Mouse (Mus musculus) embryonic facial prominence, embryonic 12.5 days (tissue): ENCODE measurements around the gene Prkar1b. TPM values are rescaled to one million over a fixed set of nuclear protein-coding genes. Genes with fewer than 3 reads are reported as not detected.

Experiments
- ATAC-seq: fragments of 200-750 bp; cut with Nextera tagmentation; 2 replicates; pipeline ENCODE4 v1.8.0; 2017; ENCODE audit not compliant: insufficient number of reproducible peaks, insufficient read depth, low FRiP score, low TSS enrichment
- H3K27ac ChIP-seq: fragments of 300-500 bp; sonication (generic); 2 replicates; pipeline ENCODE4 v1.5.1; 2016; ENCODE audit warnings: mild to moderate bottlenecking
- H3K27me3 ChIP-seq: fragments of 300-500 bp; sonication (generic); 2 replicates; pipeline ENCODE4 v1.6.1; 2016; ENCODE audit warnings: mild to moderate bottlenecking, moderate library complexity
- H3K36me3 ChIP-seq: fragments of 300-500 bp; sonication (generic); 2 replicates; pipeline ENCODE4 v1.6.1; 2016; ENCODE audit warnings: mild to moderate bottlenecking
- H3K4me1 ChIP-seq: fragments of 300-500 bp; sonication (generic); 2 replicates; pipeline ENCODE4 v1.6.1; 2016
- H3K4me2 ChIP-seq: fragments of 300-500 bp; sonication (generic); replicated peaks from 2 replicates; pipeline ENCODE4 v1.6.1; 2016; ENCODE audit warnings: mild to moderate bottlenecking, moderate library complexity
- H3K4me3 ChIP-seq: fragments of 300-500 bp; sonication (generic); 2 replicates; pipeline ENCODE4 v1.5.1; 2016; ENCODE audit warnings: mild to moderate bottlenecking
- H3K9ac ChIP-seq: fragments of 300-500 bp; sonication (generic); 2 replicates; pipeline ENCODE4 v1.6.1; 2016; ENCODE audit warnings: mild to moderate bottlenecking, moderate library complexity
- H3K9me3 ChIP-seq: fragments of 300-500 bp; sonication (generic); 2 replicates; pipeline ENCODE4 v1.6.1; 2016; ENCODE audit warnings: mild to moderate bottlenecking, moderate library complexity
- WGBS: fragments of 180-500 bp; shearing (Covaris S2); methylation state at CpG from one replicate; pipeline ENCODE4 v1.1.7; 2016; 5-methylcytosine and 5-hydroxymethylcytosine counted together
- polyA plus RNA-seq: library from polyadenylated mRNA; unstranded; fragments of >200 nt; fragmentation: Nextera tagmentation; extraction: Ambion mirVana; gene quantifications from 2 replicates; pipeline ENCODE4 v1.2.1, GENCODE M21; 2016

Prkar1b gene
- polyA plus RNA-seq, 1 experiment from 2014 or later = 26.2 TPM

- 77% methylated on average over 4 of the region's 4 CpGs for WGBS
- no peak for ATAC-seq
- Histone ChIP-seq H3K27ac (no peak overlapping the region), H3K9me3 (no peaks in the 10 kb centered on the region), H3K27me3 (no peaks in the 10 kb centered on the region), H3K9ac (no peak overlapping the region), H3K4me3 (no peak overlapping the region), H3K4me2 (no peak overlapping the region), H3K36me3 (no peaks in the 10 kb centered on the region), H3K4me1 (peaks cover 6% of the 10 kb centered on the region; the same call in 1 of the 2 replicates)
Measured at GRCm38 (mm10) chr5:139093534-139093933, 56.3 kb downstream of the Prkar1b start.

DNA sequence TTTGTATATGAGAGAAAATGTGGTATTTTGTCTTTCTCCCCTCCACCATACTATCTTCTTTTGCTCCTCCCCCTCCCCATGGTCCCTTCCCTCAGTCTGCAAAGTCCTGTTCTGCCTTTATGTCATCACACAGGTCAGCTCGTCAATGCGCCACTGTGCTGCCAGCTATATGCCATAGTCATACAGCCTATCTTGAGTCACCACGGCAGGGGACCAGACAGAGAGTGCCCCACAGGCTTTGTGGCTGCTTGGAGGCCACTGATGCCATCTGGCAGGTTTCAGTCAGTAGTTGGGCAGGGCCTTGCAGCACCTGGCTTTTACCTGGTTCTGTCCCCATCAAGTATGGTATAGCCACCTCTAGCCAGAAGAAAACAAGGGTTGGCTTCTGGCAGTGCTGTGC is 58.1 kb downstream of the Prkar1b start:
- no peaks in the 10 kb centered on the region for H3K9me3 ChIP-seq
- H3K4me1 ChIP-seq = peaks cover 6% of the 10 kb centered on the region; the same call in 1 of the 2 replicates
- H3K4me2 ChIP-seq = no peak overlapping the region
- H3K27ac ChIP-seq = no peak overlapping the region
- no peaks in the 10 kb centered on the region for H3K36me3 ChIP-seq
- WGBS = 87% methylated on average over 3 of the region's 3 CpGs
- H3K4me3 ChIP-seq = no peak overlapping the region
- no peak for ATAC-seq
- H3K27me3 ChIP-seq = no peaks in the 10 kb centered on the region
- H3K9ac ChIP-seq = no peak overlapping the region

- WGBS = 56% methylated on average over 1 of the region's 1 CpGs
- H3K9me3 ChIP-seq = no peaks in the 10 kb centered on the region
- no peak overlapping the region for H3K4me3 ChIP-seq
- H3K4me2 ChIP-seq = no peak overlapping the region
- no peaks in the 10 kb centered on the region for H3K27me3 ChIP-seq
- H3K4me1 ChIP-seq = peaks cover under 1% of the 10 kb centered on the region; the same call in 1 of the 2 replicates
- no peak overlapping the region for H3K27ac ChIP-seq
- no peaks in the 10 kb centered on the region for H3K36me3 ChIP-seq
- no peak for ATAC-seq
- no peak overlapping the region for H3K9ac ChIP-seq
Measured at GRCm38 (mm10) chr5:139090162-139090561, 59.6 kb downstream of the Prkar1b start.

GRCm38 (mm10) chr5:139088173-139088572 is 61.6 kb downstream of the Prkar1b start:
- no peak for ATAC-seq
- H3K27me3 ChIP-seq = no peaks in the 10 kb centered on the region
- 94% methylated on average over 5 of the region's 5 CpGs for WGBS
- H3K9ac ChIP-seq = no peak overlapping the region
- H3K27ac ChIP-seq = no peak overlapping the region
- no peak overlapping the region for H3K4me3 ChIP-seq
- H3K36me3 ChIP-seq = no peaks in the 10 kb centered on the region
- no peaks in the 10 kb centered on the region for H3K9me3 ChIP-seq
- no peak overlapping the region for H3K4me2 ChIP-seq
- no peaks in the 10 kb centered on the region for H3K4me1 ChIP-seq

GRCm38 (mm10) chr5:139084831-139085519 is 64.8 kb downstream of the Prkar1b start:
- H3K36me3 ChIP-seq = no peaks in the 10 kb centered on the region
- no peak overlapping the region for H3K4me3 ChIP-seq
- H3K27me3 ChIP-seq = no peaks in the 10 kb centered on the region
- H3K4me2 ChIP-seq = no peak overlapping the region
- H3K9me3 ChIP-seq = no peaks in the 10 kb centered on the region
- H3K4me1 ChIP-seq = no peaks in the 10 kb centered on the region
- 74% methylated on average over 7 of the region's 7 CpGs for WGBS
- no peak for ATAC-seq
- no peak overlapping the region for H3K27ac ChIP-seq
- no peak overlapping the region for H3K9ac ChIP-seq

GRCm38 (mm10) chr5:139084302-139084701 is 65.5 kb downstream of the Prkar1b start:
- no peak overlapping the region for H3K27ac ChIP-seq
- H3K9me3 ChIP-seq = no peaks in the 10 kb centered on the region
- ATAC-seq = no peak
- 89% methylated on average over 6 of the region's 6 CpGs for WGBS
- no peak overlapping the region for H3K4me2 ChIP-seq
- H3K4me1 ChIP-seq = no peaks in the 10 kb centered on the region
- no peak overlapping the region for H3K4me3 ChIP-seq
- no peaks in the 10 kb centered on the region for H3K27me3 ChIP-seq
- no peak overlapping the region for H3K9ac ChIP-seq
- H3K36me3 ChIP-seq = no peaks in the 10 kb centered on the region

DNA sequence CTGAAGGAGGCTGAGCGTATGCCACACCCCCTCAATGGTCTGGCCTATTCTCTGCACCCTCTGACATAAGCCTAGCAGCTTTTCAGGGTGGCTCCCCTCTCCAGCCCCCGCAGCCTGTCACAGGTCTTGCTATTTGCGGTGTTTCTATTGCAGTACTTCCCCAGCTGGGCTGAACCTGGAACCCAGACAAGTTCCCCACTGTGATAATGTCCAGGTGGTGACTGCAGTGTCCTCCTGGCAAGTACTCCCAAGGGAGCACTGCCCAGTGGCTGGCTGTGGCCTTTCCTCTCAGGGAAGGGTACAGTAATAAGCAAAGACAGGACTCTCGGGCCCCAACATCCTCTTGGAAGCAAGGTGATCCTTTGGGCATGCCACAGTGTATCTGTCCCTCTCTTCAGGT is 66.0 kb downstream of the Prkar1b start:
- Histone ChIP-seq H3K36me3 (no peaks in the 10 kb centered on the region), H3K9me3 (no peaks in the 10 kb centered on the region), H3K9ac (no peak overlapping the region), H3K27me3 (no peaks in the 10 kb centered on the region), H3K4me3 (no peak overlapping the region), H3K4me2 (no peak overlapping the region), H3K4me1 (no peaks in the 10 kb centered on the region), H3K27ac (no peak overlapping the region)
- WGBS = 82% methylated on average over 4 of the region's 4 CpGs
- ATAC-seq = no peak

DNA sequence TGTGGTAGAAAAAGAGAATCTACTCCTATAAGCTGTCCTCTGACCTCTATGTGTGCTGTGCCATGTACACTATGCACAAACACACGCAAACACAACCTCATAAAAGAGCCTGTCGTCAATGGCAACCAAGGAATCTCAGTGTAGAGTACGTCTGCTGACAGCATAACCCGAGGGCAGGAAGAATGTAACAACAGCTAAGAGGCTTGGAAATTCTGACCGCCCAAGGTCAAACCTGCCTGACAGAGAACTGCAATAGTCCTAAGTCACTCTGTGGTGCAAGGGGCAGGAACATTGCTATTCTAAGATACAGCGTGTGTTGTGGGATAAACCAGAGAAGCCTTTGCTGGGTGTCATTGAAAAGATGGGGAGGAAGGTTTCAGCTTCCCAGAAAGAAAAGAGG is 68.4 kb downstream of the Prkar1b start:
- ATAC-seq = no peak
- Histone ChIP-seq H3K9ac (no peak overlapping the region), H3K4me3 (no peak overlapping the region), H3K9me3 (no peaks in the 10 kb centered on the region), H3K4me1 (peaks cover 14% of the 10 kb centered on the region; the same call in 1 of the 2 replicates), H3K27me3 (no peaks in the 10 kb centered on the region), H3K4me2 (no peak overlapping the region), H3K36me3 (no peaks in the 10 kb centered on the region), H3K27ac (no peak overlapping the region)
- WGBS = 44% methylated on average over 6 of the region's 6 CpGs

DNA sequence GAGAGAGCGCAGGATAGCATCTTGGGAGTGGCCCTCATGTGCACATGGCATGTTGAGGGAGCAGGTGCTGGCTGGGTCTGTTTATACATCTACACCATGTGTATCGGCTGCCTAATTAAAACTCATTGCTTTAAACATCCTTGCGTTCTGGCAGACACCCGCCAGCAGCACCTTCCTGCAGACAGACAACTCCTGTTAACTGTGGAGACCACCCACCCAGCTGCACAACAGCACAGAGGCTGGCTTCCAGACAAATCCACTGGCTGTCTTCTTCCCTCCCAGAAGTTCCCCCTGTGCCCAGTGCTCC is 71.7 kb downstream of the Prkar1b start:
- Histone ChIP-seq H3K27me3 (no peaks in the 10 kb centered on the region), H3K27ac (no peak overlapping the region), H3K36me3 (no peaks in the 10 kb centered on the region), H3K4me2 (no peak overlapping the region), H3K9me3 (no peaks in the 10 kb centered on the region), H3K9ac (no peak overlapping the region), H3K4me1 (peaks cover 14% of the 10 kb centered on the region; the same call in 1 of the 2 replicates), H3K4me3 (no peak overlapping the region)
- 0 out of 2 replicates have a peak, but pooled peaks have one; percentile 2 for ATAC-seq
- WGBS = 53% methylated on average over 4 of the region's 4 CpGs

- 0 out of 2 replicates have a peak, but pooled peaks have one; percentile 9 for ATAC-seq
- no peaks in the 10 kb centered on the region for H3K36me3 ChIP-seq
- H3K9ac ChIP-seq = no peak overlapping the region
- H3K27ac ChIP-seq = no peak overlapping the region
- 61% methylated on average over 11 of the region's 11 CpGs for WGBS
- H3K4me2 ChIP-seq = no peak overlapping the region
- H3K9me3 ChIP-seq = no peaks in the 10 kb centered on the region
- H3K4me1 ChIP-seq = peaks cover 14% of the 10 kb centered on the region; the same call in 1 of the 2 replicates
- no peak overlapping the region for H3K4me3 ChIP-seq
- H3K27me3 ChIP-seq = no peaks in the 10 kb centered on the region
Measured at GRCm38 (mm10) chr5:139077311-139078155, 72.3 kb downstream of the Prkar1b start.

- Histone ChIP-seq H3K4me2 (no peak overlapping the region), H3K4me1 (peaks cover 14% of the 10 kb centered on the region; the same call in 1 of the 2 replicates), H3K9me3 (no peaks in the 10 kb centered on the region), H3K27me3 (no peaks in the 10 kb centered on the region), H3K9ac (no peak overlapping the region), H3K27ac (no peak overlapping the region), H3K4me3 (no peak overlapping the region), H3K36me3 (no peaks in the 10 kb centered on the region)
- 74% methylated on average over 7 of the region's 7 CpGs for WGBS
- ATAC-seq = no peak
Measured at GRCm38 (mm10) chr5:139076450-139076849, 73.4 kb downstream of the Prkar1b start.

DNA sequence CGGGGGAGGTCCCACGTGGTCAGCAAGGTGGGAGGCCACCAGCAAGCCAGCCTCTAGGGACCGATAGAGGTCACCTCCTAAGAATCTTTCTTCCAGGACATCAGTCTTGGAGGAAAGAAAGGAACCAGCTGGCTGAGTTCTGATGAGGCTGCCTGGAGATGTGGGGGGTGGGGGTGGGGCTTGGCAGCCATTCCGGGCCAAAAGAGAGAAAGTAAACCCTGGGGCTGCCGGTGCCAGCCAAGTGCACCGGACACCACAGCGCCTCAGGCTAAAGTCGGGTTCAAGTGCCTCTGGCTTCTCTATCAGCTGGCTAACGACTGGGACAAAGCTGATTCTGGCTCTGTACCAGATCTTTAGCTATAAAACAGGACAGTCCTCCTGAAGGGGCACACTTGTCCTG is 74.0 kb downstream of the Prkar1b start:
- H3K4me1 ChIP-seq = peaks cover 14% of the 10 kb centered on the region; the same call in 1 of the 2 replicates

More for the DNA sequence above, 74.0 kb downstream of the Prkar1b start:
- no peaks in the 10 kb centered on the region for H3K9me3 ChIP-seq
- WGBS = 56% methylated on average over 9 of the region's 9 CpGs
- H3K4me2 ChIP-seq = no peak overlapping the region
- no peak overlapping the region for H3K4me3 ChIP-seq
- no peak for ATAC-seq
- no peak overlapping the region for H3K9ac ChIP-seq
- no peaks in the 10 kb centered on the region for H3K27me3 ChIP-seq
- no peaks in the 10 kb centered on the region for H3K36me3 ChIP-seq
- no peak overlapping the region for H3K27ac ChIP-seq
